Mouse (Mus musculus) MEL (cell line): ENCODE results near the gene Ankrd44. TPM values are rescaled to one million over a fixed set of nuclear protein-coding genes. Genes with fewer than 3 reads are reported as not detected.

Experiments
- DNase-seq: peaks from one replicate; pipeline ENCODE4 v3.0.0; 2011; ENCODE audit warnings: low read depth, low spot score
- H3K27ac ChIP-seq: 2 replicates; pipeline ENCODE4 v1.5.1; 2012; ENCODE audit warnings: low read depth, mild to moderate bottlenecking, control low read depth, low read length, moderate library complexity; ENCODE audit not compliant: control insufficient read depth
- H3K27me3 ChIP-seq, 2 experiments: fragments of 150-350 bp in 1 of 2; sonication (generic) in 1 of 2; 2 replicates each; pipeline ENCODE4 v1.6.1; 2012; ENCODE audit warnings: low read length in 2 of 2, mild to moderate bottlenecking in 2 of 2, improper control_type of control experiment in 1 of 2, moderate library complexity in 1 of 2; ENCODE audit not compliant: insufficient read depth in 2 of 2, control insufficient read depth in 1 of 2
- H3K36me3 ChIP-seq, 2 experiments: 2 replicates each; pipeline ENCODE4 v1.6.1; 2012 to 2014; ENCODE audit warnings: low read length in 2 of 2, improper control_type of control experiment in 1 of 2, inconsistent platforms in 1 of 2, mild to moderate bottlenecking in 1 of 2; ENCODE audit not compliant: insufficient read depth in 2 of 2, control insufficient read depth in 1 of 2
- H3K4me1 ChIP-seq, 2 experiments: fragments of 150-350 bp in 1 of 2; sonication (generic) in 1 of 2; 2 replicates each; pipeline ENCODE4 v1.6.1; 2012; ENCODE audit warnings: low read length in 2 of 2, improper control_type of control experiment in 1 of 2, mild to moderate bottlenecking in 1 of 2; ENCODE audit not compliant: insufficient read depth in 2 of 2, control insufficient read depth in 1 of 2
- H3K4me3 ChIP-seq, 2 experiments: fragments of 150-350 bp in 1 of 2; sonication (generic) in 1 of 2; 2 replicates each; pipeline ENCODE4 v1.5.1; 2012; ENCODE audit warnings: low read depth in 2 of 2, low read length in 2 of 2, mild to moderate bottlenecking in 2 of 2, moderate library complexity in 2 of 2, control low read depth in 1 of 2, improper control_type of control experiment in 1 of 2; ENCODE audit not compliant: control insufficient read depth in 1 of 2, insufficient read depth in 1 of 2
- H3K79me2 ChIP-seq: 2 replicates; pipeline ENCODE4 v1.6.1; 2012; ENCODE audit warnings: mild to moderate bottlenecking, low read length, moderate library complexity; ENCODE audit not compliant: control insufficient read depth, poor library complexity, insufficient read depth
- H3K9ac ChIP-seq: 2 replicates; pipeline ENCODE4 v1.6.1; 2012; ENCODE audit warnings: low read depth, mild to moderate bottlenecking, control low read depth, low read length, moderate library complexity; ENCODE audit not compliant: control insufficient read depth, poor library complexity, severe bottlenecking
- H3K9me3 ChIP-seq: fragments of 150-350 bp; sonication (generic); replicated peaks from 2 replicates; pipeline ENCODE4 v1.6.1; 2012; ENCODE audit warnings: mild to moderate bottlenecking, low read length, improper control_type of control experiment, moderate library complexity; ENCODE audit not compliant: insufficient read depth
- CHD1 ChIP-seq: IDR thresholded peaks from 2 replicates; pipeline ENCODE4 v1.6.1; 2012; ENCODE audit warnings: low read depth, mild to moderate bottlenecking, inconsistent platforms, low read length, improper control_type of control experiment
- CHD2 ChIP-seq: IDR thresholded peaks from 2 replicates; pipeline ENCODE4 v1.6.1; 2011; ENCODE audit warnings: low read length, improper control_type of control experiment
- E2F4 ChIP-seq: IDR thresholded peaks from 2 replicates; pipeline ENCODE4 v1.6.1; 2011; ENCODE audit warnings: low read depth, low read length, improper control_type of control experiment, borderline replicate concordance
- EP300 ChIP-seq, 2 experiments: IDR thresholded peaks; 2 replicates each; pipeline ENCODE4 v1.6.1; 2011; ENCODE audit warnings: improper control_type of control experiment in 2 of 2, low read length in 2 of 2, low read depth in 1 of 2, mild to moderate bottlenecking in 1 of 2
- ETS1 ChIP-seq: IDR thresholded peaks from 2 replicates; pipeline ENCODE4 v1.6.1; 2012; ENCODE audit warnings: low read depth, mild to moderate bottlenecking, inconsistent platforms, low read length, improper control_type of control experiment, moderate library complexity
- HCFC1 ChIP-seq: IDR thresholded peaks from 2 replicates; pipeline ENCODE4 v1.6.1; 2012; ENCODE audit warnings: low read depth, mild to moderate bottlenecking, inconsistent platforms, low read length, improper control_type of control experiment, moderate library complexity
- KAT2A ChIP-seq: conservative IDR thresholded peaks from 2 replicates; pipeline ENCODE4 v1.6.1; 2012; ENCODE audit warnings: low read depth, low read length, improper control_type of control experiment, inconsistent platforms
- MXI1 ChIP-seq: IDR thresholded peaks from 2 replicates; pipeline ENCODE4 v1.6.1; 2011; ENCODE audit warnings: mild to moderate bottlenecking, low read depth, low read length, improper control_type of control experiment
- NELFE ChIP-seq: IDR thresholded peaks from 2 replicates; pipeline ENCODE4 v1.6.1; 2011; ENCODE audit warnings: low read depth, low read length, improper control_type of control experiment
- POLR2A ChIP-seq, 2 experiments: IDR thresholded peaks; 2 replicates each; pipeline ENCODE4 v1.6.1; 2011 to 2012; ENCODE audit warnings: low read length in 2 of 2, mild to moderate bottlenecking in 2 of 2, control low read depth in 1 of 2, improper control_type of control experiment in 1 of 2, low read depth in 1 of 2, moderate library complexity in 1 of 2; ENCODE audit not compliant: control insufficient read depth in 1 of 2, insufficient read depth in 1 of 2, poor library complexity in 1 of 2
- POLR2AphosphoS2 ChIP-seq: IDR thresholded peaks from 2 replicates; pipeline ENCODE4 v1.6.1; 2011; ENCODE audit warnings: low read length, improper control_type of control experiment
- POLR2AphosphoS5 ChIP-seq: IDR thresholded peaks from 2 replicates; pipeline ENCODE4 v1.6.1; 2012; ENCODE audit warnings: low read depth, borderline replicate concordance, mild to moderate bottlenecking, inconsistent platforms, low read length, moderate library complexity, mixed read lengths
- RAD21 ChIP-seq: IDR thresholded peaks from 2 replicates; pipeline ENCODE4 v1.6.1; 2011; ENCODE audit warnings: mild to moderate bottlenecking, low read depth, low read length, improper control_type of control experiment
- RCOR1 ChIP-seq: IDR thresholded peaks from 2 replicates; pipeline ENCODE4 v1.6.1; 2012; ENCODE audit warnings: low read depth, mild to moderate bottlenecking, inconsistent platforms, low read length, improper control_type of control experiment
- SIN3A ChIP-seq: IDR thresholded peaks from 2 replicates; pipeline ENCODE4 v1.6.1; 2012; ENCODE audit warnings: low read length, improper control_type of control experiment, inconsistent platforms
- TAL1 ChIP-seq: IDR thresholded peaks from 2 replicates; pipeline ENCODE4 v1.6.1; 2012; ENCODE audit warnings: mild to moderate bottlenecking, inconsistent platforms, low read length, moderate library complexity, mixed read lengths
- TBP ChIP-seq: IDR thresholded peaks from 2 replicates; pipeline ENCODE4 v1.8.0; 2011; ENCODE audit warnings: low read depth, low read length, improper control_type of control experiment
- USF1 ChIP-seq: IDR thresholded peaks from 2 replicates; pipeline ENCODE4 v1.6.1; 2014; ENCODE audit warnings: low read depth, mild to moderate bottlenecking, inconsistent platforms, low read length, improper control_type of control experiment, moderate library complexity
- USF2 ChIP-seq, 2 experiments: IDR thresholded peaks; 2 replicates each; pipeline ENCODE4 v1.6.1; 2011 to 2012; ENCODE audit warnings: improper control_type of control experiment in 2 of 2, low read length in 2 of 2, borderline replicate concordance in 1 of 2, inconsistent platforms in 1 of 2, low read depth in 1 of 2, mild to moderate bottlenecking in 1 of 2; ENCODE audit not compliant: insufficient read depth in 1 of 2
- ZC3H11A ChIP-seq: IDR thresholded peaks from 2 replicates; pipeline ENCODE4 v1.6.1; 2012; ENCODE audit warnings: low read depth, mild to moderate bottlenecking, inconsistent platforms, low read length, improper control_type of control experiment
- polyA plus RNA-seq, 2 experiments: library from polyadenylated mRNA; stranded (reverse) in 1 of 2; unstranded in 1 of 2; fragments of >175 nt in 1 of 2; fragments of >200 nt in 1 of 2; gene quantifications; 2 replicates each; pipeline versions ENCODE4 v1.2.1 to v1.2.4; 2012; ENCODE audit warnings: low replicate concordance in 2 of 2, low read depth in 1 of 2; ENCODE audit not compliant: insufficient read length in 2 of 2, insufficient read depth in 1 of 2, missing spikeins in 1 of 2
- total RNA-seq: library from RNA; depleted of rRNA; stranded (reverse); fragments of 300-350 nt; gene quantifications from 2 replicates; pipeline ENCODE4 v1.2.3, GENCODE M21; 2012

Gene Ankrd44
- total and polyA plus RNA-seq, 3 experiments = 2.3 to 4.4 TPM; not detected in 1

GRCm38 (mm10) chr1:54684316-54684715, 241.9 kb downstream of the Ankrd44 start:
- Histone ChIP-seq H3K27me3 (no peaks in the 10 kb centered on the region), H3K27ac (no peak overlapping the region), H3K79me2 (no peaks in the 10 kb centered on the region), H3K9me3 (no peaks in the 10 kb centered on the region), H3K9ac (no peak overlapping the region), H3K4me1 (no peaks in the 10 kb centered on the region), H3K4me3 (no peak overlapping the region), H3K36me3 (no peaks in the 10 kb centered on the region)
- no peak for DNase-seq
- TF ChIP-seq RCOR1 (no peak), ZC3H11A (no peak)

- H3K9me3 ChIP-seq = no peaks in the 10 kb centered on the region
- no peak for TF ChIP-seq NELFE
- TF ChIP-seq USF2 (IDR thresholded peaks at IDR 0.05; ENCODE audit: borderline replicate concordance in 1 of 2, insufficient read depth in 1 of 2, low read depth in 1 of 2, low read length in 2 of 2) = no peak
- no peak for TF ChIP-seq KAT2A
- no peak for TF ChIP-seq CHD1
- no peak for TF ChIP-seq HCFC1
- TF ChIP-seq CHD2 = no peak
- no peak for TF ChIP-seq USF1
- no peak for TF ChIP-seq MXI1
- no peak for TF ChIP-seq E2F4
- TF ChIP-seq EP300 (IDR thresholded peaks at IDR 0.05; ENCODE audit: low read depth in 1 of 2, low read length in 2 of 2) = no peak
- no peak for TF ChIP-seq RAD21
- no peak for TF ChIP-seq POLR2A (IDR thresholded peaks at IDR 0.05; ENCODE audit: control insufficient read depth in 1 of 2, insufficient read depth in 1 of 2, low read depth in 1 of 2, low read length in 2 of 2, poor library complexity in 1 of 2)
- no peak for TF ChIP-seq TAL1
- TF ChIP-seq, all 39 proteins: peak for 0
- no peaks in the 10 kb centered on the region for H3K27me3 ChIP-seq
- no peak overlapping the region for H3K27ac ChIP-seq
- no peak for DNase-seq
- no peak overlapping the region for H3K4me3 ChIP-seq
- no peaks in the 10 kb centered on the region for H3K36me3 ChIP-seq
- no peaks in the 10 kb centered on the region for H3K4me1 ChIP-seq
- no peaks in the 10 kb centered on the region for H3K79me2 ChIP-seq
- H3K9ac ChIP-seq = no peak overlapping the region
Measured at GRCm38 (mm10) chr1:54679556-54679955, 246.6 kb downstream of the Ankrd44 start.

- Histone ChIP-seq H3K36me3 (no peaks in the 10 kb centered on the region), H3K4me3 (no peak overlapping the region), H3K4me1 (no peaks in the 10 kb centered on the region), H3K79me2 (no peaks in the 10 kb centered on the region), H3K27me3 (no peaks in the 10 kb centered on the region), H3K9me3 (no peaks in the 10 kb centered on the region), H3K27ac (no peak overlapping the region), H3K9ac (no peak overlapping the region)
- DNase-seq = no peak
- TF ChIP-seq SIN3A (no peak), MXI1 (no peak), RAD21 (no peak), EP300 (IDR thresholded peaks at IDR 0.05; ENCODE audit: low read depth in 1 of 2, low read length in 2 of 2) (no peak), POLR2AphosphoS2 (no peak), RCOR1 (no peak), POLR2AphosphoS5 (no peak), TBP (no peak), ETS1 (no peak)
Measured at GRCm38 (mm10) chr1:54678037-54678436, 248.2 kb downstream of the Ankrd44 start.
